Mouse (Mus musculus): ENCODE results near the gene Wdr54.

Wdr54 gene

GRCm38 (mm10) chr6:83131469-83132034, 24.6 kb downstream of the Wdr54 start:
- in situ Hi-C loops (cut with MboI): no loop called here

GRCm38 (mm10) chr6:83127419-83127818, 28.8 kb downstream of the Wdr54 start:
- in situ Hi-C loops (cut with MboI): no loop called here

GRCm38 (mm10) chr6:83125331-83125730, 30.9 kb downstream of the Wdr54 start, which contains the start of gene Ino80b:
Ino80b (minus strand) TSS chr6:83125431.
- in situ Hi-C loops (cut with MboI): no loop called here

- in situ Hi-C loops (cut with MboI): loop anchor here (5.0 kb wide), 1 partner anchor 37 kb away; no protein-coding TSS in a partner anchor
Observed at GRCm38 (mm10) chr6:83124851-83125312, 31.3 kb downstream of the Wdr54 start.

- in situ Hi-C loops (cut with MboI): loop anchor here (5.0 kb wide), 1 partner anchor 39 kb away; no protein-coding TSS in a partner anchor
Observed at GRCm38 (mm10) chr6:83122961-83123360, 33.2 kb downstream of the Wdr54 start.

- in situ Hi-C loops (cut with MboI): loop anchor here (5.0 kb wide), 1 partner anchor 40 kb away; no protein-coding TSS in a partner anchor
Observed at GRCm38 (mm10) chr6:83121863-83122710, 34.1 kb downstream of the Wdr54 start.

- in situ Hi-C loops (cut with MboI): loop anchor here (5.0 kb wide), 1 partner anchor 41 kb away; no protein-coding TSS in a partner anchor
Observed at GRCm38 (mm10) chr6:83120930-83121862, 35.0 kb downstream of the Wdr54 start, which contains the start of gene Wbp1. Wbp1 (minus strand) TSS chr6:83121559.

- in situ Hi-C loops (cut with MboI): loop anchor here (5.0 kb wide), 1 partner anchor 43 kb away; no protein-coding TSS in a partner anchor
Observed at GRCm38 (mm10) chr6:83119734-83120051, 36.5 kb downstream of the Wdr54 start.

GRCm38 (mm10) chr6:83118825-83119733, 37.1 kb downstream of the Wdr54 start:
- in situ Hi-C loops (cut with MboI): no loop called here

- in situ Hi-C loops (cut with MboI): no loop called here
Observed at GRCm38 (mm10) chr6:83118369-83118768, 37.8 kb downstream of the Wdr54 start.

GRCm38 (mm10) chr6:83117616-83118015, 38.6 kb downstream of the Wdr54 start:
- in situ Hi-C loops (cut with MboI): no loop called here

- in situ Hi-C loops (cut with MboI): no loop called here
Observed at GRCm38 (mm10) chr6:83117165-83117438, 39.1 kb downstream of the Wdr54 start.

GRCm38 (mm10) chr6:83116373-83117164, 39.6 kb downstream of the Wdr54 start:
- in situ Hi-C loops (cut with MboI): no loop called here

GRCm38 (mm10) chr6:83115682-83116372, 40.4 kb downstream of the Wdr54 start:
- in situ Hi-C loops (cut with MboI): no loop called here

GRCm38 (mm10) chr6:83115011-83115671, 41.1 kb downstream of the Wdr54 start, which contains the start of gene Mogs:
Mogs (plus strand) TSS chr6:83115496.
- in situ Hi-C loops (cut with MboI): no loop called here

- in situ Hi-C loops (cut with MboI): no loop called here
Observed at GRCm38 (mm10) chr6:83111510-83112136, 44.6 kb downstream of the Wdr54 start.

- in situ Hi-C loops (cut with MboI): no loop called here
Observed at GRCm38 (mm10) chr6:83108762-83109668, 47.2 kb downstream of the Wdr54 start, which contains the start of gene Mrpl53. Mrpl53 (plus strand) TSS chr6:83109040.
